Mouse (Mus musculus) layer of hippocampus, adult 6 months (tissue): ENCODE data around the gene Sdhaf3. TPM values are rescaled to one million over a fixed set of nuclear protein-coding genes. Genes with fewer than 3 reads are reported as not detected.

Source experiments
- long read RNA-seq, 2 experiments: library from polyadenylated mRNA; unstranded; transcript quantifications; one replicate each; pipeline ENCODE4 v2.0.0; 2019 to 2020
- polyA plus RNA-seq: library from polyadenylated mRNA; unstranded; fragments of <200 nt; fragmentation: Nextera tagmentation; gene quantifications from 2 replicates; pipeline ENCODE4 v1.2.3, GENCODE M21; 2021

Sdhaf3 gene
- 6.8 and 7.5 TPM in 2 replicates for polyA plus RNA-seq
- long read RNA-seq, experiment 1, full-length matches to known transcripts: 27 of 30 reads
- long read RNA-seq, experiment 1, partial matches to known transcripts: 0 of 30 reads
- long read RNA-seq, experiment 1, other reads (novel, unspliced or antisense): 3 of 30 reads
- long read RNA-seq, experiment 2, full-length matches to known transcripts: 40 of 43 reads
- long read RNA-seq, experiment 2, partial matches to known transcripts: 0 of 43 reads
- long read RNA-seq, experiment 2, other reads (novel, unspliced or antisense): 3 of 43 reads

GRCm38 (mm10) chr6:6955764-6956561 is at the start of gene Sdhaf3:
Sdhaf3 (plus strand) TSS chr6:6956004.

Other genes with a start within 250 kb of the Sdhaf3 start
- gene Dlx6, start 92.7 kb upstream of the Sdhaf3 start, polyA plus RNA-seq: 1.1 and 1.3 TPM in 2 replicates
- gene Dlx5, start 73.9 kb upstream of the Sdhaf3 start, polyA plus RNA-seq: 5.1 and 5.6 TPM in 2 replicates